Mouse (Mus musculus) midbrain, embryonic 11.5 days (tissue): Measurements from ENCODE around the gene Enoph1. TPM values are rescaled to one million over a fixed set of nuclear protein-coding genes. Genes with fewer than 3 reads are reported as not detected.
A peak's percentile ranks its signal among the peaks of the same experiment; 100 is the strongest.

Source experiments
- ATAC-seq: fragments of 200-750 bp; cut with Nextera tagmentation; 2 replicates; pipeline ENCODE4 v1.8.0; 2017; ENCODE audit warnings: moderate TSS enrichment, moderate library complexity; ENCODE audit not compliant: low FRiP score
- DNase-seq: peaks from one replicate; pipeline ENCODE4 v3.0.0; 2015; ENCODE audit warnings: low spot score; ENCODE audit errors: missing footprints
- H3K27ac ChIP-seq: fragments of 300-500 bp; sonication (generic); 2 replicates; pipeline ENCODE4 v1.5.1; 2014; ENCODE audit warnings: low read depth, low read length
- H3K27me3 ChIP-seq: fragments of 300-500 bp; sonication (generic); 2 replicates; pipeline ENCODE4 v1.6.1; 2014; ENCODE audit warnings: mild to moderate bottlenecking, low read length, moderate library complexity, mixed read lengths; ENCODE audit not compliant: control insufficient read depth, insufficient read depth
- H3K36me3 ChIP-seq: fragments of 300-500 bp; sonication (generic); 2 replicates; pipeline ENCODE4 v1.6.1; 2014; ENCODE audit warnings: mild to moderate bottlenecking, low read length, moderate library complexity, mixed read lengths; ENCODE audit not compliant: control insufficient read depth, insufficient read depth
- H3K4me1 ChIP-seq: fragments of 300-500 bp; sonication (generic); 2 replicates; pipeline ENCODE4 v1.6.1; 2014; ENCODE audit warnings: low read length; ENCODE audit not compliant: control insufficient read depth, insufficient read depth
- H3K4me2 ChIP-seq: fragments of 300-500 bp; sonication (generic); 2 replicates; pipeline ENCODE4 v1.6.1; 2014; ENCODE audit warnings: mild to moderate bottlenecking, moderate library complexity
- H3K4me3 ChIP-seq: fragments of 300-500 bp; sonication (generic); 2 replicates; pipeline ENCODE4 v1.5.1; 2014; ENCODE audit warnings: low read depth, low read length
- H3K9ac ChIP-seq: fragments of 300-500 bp; sonication (generic); 2 replicates; pipeline ENCODE4 v1.6.1; 2014; ENCODE audit warnings: low read length
- H3K9me3 ChIP-seq: fragments of 300-500 bp; sonication (generic); 2 replicates; pipeline ENCODE4 v1.6.1; 2016; ENCODE audit warnings: low read length; ENCODE audit not compliant: control insufficient read depth
- WGBS: fragments of 180-500 bp; shearing (Covaris S2); extraction: QIAGEN DNeasy Blood & Tissue Kit; methylation state at CpG from one replicate; pipeline ENCODE4 v1.1.7; 2014; 5-methylcytosine and 5-hydroxymethylcytosine counted together
- polyA plus RNA-seq: library from polyadenylated mRNA; unstranded; fragments of >200 nt; fragmentation: Nextera tagmentation; extraction: Ambion mirVana; gene quantifications from 2 replicates; pipeline ENCODE4 v1.2.1, GENCODE M21; 2014

Enoph1 gene
- polyA plus RNA-seq, 1 experiment from 2014 or later = 44.5 TPM

DNA sequence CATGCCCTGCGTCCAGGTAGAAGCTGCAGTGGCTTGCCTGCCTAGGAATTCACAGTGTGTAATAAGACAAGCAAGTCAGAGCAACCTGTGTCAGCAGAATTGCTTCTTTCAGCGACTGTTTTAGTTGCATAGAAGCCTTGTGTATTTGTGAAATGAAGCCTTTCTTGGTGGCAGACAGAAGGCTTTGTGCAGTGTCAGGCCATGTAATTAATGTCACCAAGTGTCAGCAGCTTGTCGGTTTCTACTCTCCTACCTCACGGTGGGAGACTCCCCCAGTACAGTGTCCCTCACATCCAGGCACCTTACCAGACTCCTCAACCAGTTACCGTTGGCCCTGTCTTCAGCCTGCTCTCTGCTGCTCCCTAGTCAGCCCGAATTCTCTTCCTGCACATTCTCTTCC, 19.5 kb downstream of the Enoph1 start:
- ATAC-seq (no peak), DNase-seq (no peak)
- Histone ChIP-seq H3K9me3 (no peaks in the 10 kb centered on the region), H3K36me3 (peaks cover 14% of the 10 kb centered on the region; the same call in 1 of the 2 replicates), H3K27me3 (no peaks in the 10 kb centered on the region), H3K4me3 (no peak overlapping the region), H3K9ac (no peak overlapping the region), H3K4me2 (no peak overlapping the region), H3K4me1 (no peaks in the 10 kb centered on the region), H3K27ac (no peak overlapping the region)
- 79% methylated on average over 6 of the region's 6 CpGs for WGBS

DNA sequence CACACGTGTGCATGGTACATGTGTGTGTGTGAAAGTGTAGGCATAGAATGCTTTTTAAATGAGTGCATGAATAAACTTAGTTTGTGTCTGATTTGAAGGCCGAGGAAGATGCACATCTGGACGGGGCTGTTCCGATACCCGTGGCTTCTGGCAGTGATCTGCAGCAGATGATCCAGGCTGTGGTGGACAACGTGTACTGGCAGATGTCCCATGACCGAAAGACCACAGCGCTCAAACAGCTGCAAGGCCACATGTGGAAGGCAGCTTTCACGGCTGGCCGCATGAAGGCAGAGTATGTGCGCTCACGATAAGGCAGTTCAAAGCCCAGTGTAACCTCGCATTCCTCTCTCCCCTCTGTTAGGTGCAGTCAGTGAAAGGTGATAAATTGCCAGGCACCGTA, 21.1 kb downstream of the Enoph1 start:
- Histone ChIP-seq H3K27me3 (no peaks in the 10 kb centered on the region), H3K9ac (no peak overlapping the region), H3K36me3 (peaks cover 14% of the 10 kb centered on the region; the same call in 1 of the 2 replicates), H3K27ac (no peak overlapping the region), H3K4me2 (no peak overlapping the region), H3K4me3 (no peak overlapping the region), H3K9me3 (no peaks in the 10 kb centered on the region), H3K4me1 (no peaks in the 10 kb centered on the region)
- no peak for ATAC-seq
- WGBS = 96% methylated on average over 14 of the region's 14 CpGs
- DNase-seq = no peak

DNA sequence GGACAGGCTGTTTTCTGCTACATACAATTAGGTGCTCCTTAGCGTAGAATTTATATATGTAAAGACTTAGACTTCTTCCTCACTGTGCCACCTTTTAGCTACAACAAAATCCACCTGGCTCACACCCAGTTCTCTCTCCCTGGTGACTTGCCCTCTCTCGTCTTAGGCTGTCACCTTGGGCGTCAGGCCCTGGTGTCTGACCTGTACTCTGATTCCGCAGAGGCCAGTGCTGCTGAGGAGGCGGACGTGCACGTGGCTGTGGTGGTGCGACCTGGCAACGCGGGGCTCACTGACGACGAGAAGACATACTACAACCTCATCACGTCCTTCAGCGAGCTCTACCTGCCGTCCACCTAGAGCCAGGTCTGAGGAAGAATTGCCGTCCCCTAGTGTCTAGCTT, 27.8 kb downstream of the Enoph1 start:
- Histone ChIP-seq H3K4me1 (no peaks in the 10 kb centered on the region), H3K4me2 (no peak overlapping the region), H3K27me3 (no peaks in the 10 kb centered on the region), H3K36me3 (peaks cover 5% of the 10 kb centered on the region; the same call in 1 of the 2 replicates), H3K4me3 (no peak overlapping the region), H3K27ac (no peak overlapping the region), H3K9me3 (no peaks in the 10 kb centered on the region), H3K9ac (no peak overlapping the region)
- DNase-seq (peak; percentile 56), ATAC-seq (no peak)
- WGBS = 95% methylated on average over 16 of the region's 16 CpGs

DNA sequence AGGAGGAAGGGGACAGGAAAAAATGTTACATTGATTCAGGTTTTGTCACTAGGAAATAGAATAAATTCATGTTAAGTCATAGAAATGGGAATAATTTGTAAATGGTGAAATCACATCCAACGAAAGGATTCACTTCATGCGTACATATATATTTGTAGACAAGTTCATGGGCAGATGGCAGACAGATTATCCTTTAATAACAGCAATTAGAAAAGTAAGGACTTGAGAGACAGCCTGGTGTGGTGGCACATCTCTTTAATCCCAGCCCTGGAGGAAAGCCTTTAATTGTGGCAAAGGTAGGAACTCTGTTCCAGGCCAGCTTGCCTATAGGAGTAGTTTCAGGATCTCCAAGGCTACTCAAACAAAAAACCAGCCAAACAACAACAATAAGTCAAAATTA, 29.7 kb downstream of the Enoph1 start:
- Histone ChIP-seq H3K4me3 (no peak overlapping the region), H3K27me3 (no peaks in the 10 kb centered on the region), H3K36me3 (no peaks in the 10 kb centered on the region), H3K9me3 (no peaks in the 10 kb centered on the region), H3K9ac (no peak overlapping the region), H3K4me2 (no peak overlapping the region), H3K4me1 (no peaks in the 10 kb centered on the region), H3K27ac (no peak overlapping the region)
- no peak for ATAC-seq
- WGBS = 89% methylated on average over 2 of the region's 2 CpGs
- DNase-seq = peak; percentile 65

DNA sequence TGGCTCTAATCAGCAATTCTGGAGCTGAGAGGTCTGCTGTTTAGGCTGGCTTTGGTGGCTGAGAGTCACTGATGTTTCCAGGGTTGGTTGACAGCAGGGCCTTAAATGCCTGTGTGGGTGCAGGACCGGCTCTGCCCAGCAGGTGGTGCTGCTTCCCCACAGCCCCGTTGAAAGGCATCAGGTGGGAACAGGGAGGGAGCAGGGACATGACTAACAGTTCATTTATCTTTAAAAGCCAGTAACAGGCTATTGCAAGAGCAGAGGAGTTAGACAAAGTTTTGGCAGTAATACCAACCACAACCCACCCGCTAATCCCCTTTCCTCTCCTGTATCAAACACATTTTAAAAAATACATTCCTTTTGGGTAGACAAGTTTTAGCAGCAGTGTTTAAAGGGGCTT, 30.5 kb downstream of the Enoph1 start:
- Histone ChIP-seq H3K27me3 (no peaks in the 10 kb centered on the region), H3K27ac (no peak overlapping the region), H3K36me3 (no peaks in the 10 kb centered on the region), H3K4me2 (no peak overlapping the region), H3K4me3 (no peak overlapping the region), H3K9ac (no peak overlapping the region), H3K9me3 (no peaks in the 10 kb centered on the region), H3K4me1 (no peaks in the 10 kb centered on the region)
- ATAC-seq (peak; percentile 77), DNase-seq (peak; percentile 99)
- WGBS = 33% methylated on average over 3 of the region's 3 CpGs

DNA sequence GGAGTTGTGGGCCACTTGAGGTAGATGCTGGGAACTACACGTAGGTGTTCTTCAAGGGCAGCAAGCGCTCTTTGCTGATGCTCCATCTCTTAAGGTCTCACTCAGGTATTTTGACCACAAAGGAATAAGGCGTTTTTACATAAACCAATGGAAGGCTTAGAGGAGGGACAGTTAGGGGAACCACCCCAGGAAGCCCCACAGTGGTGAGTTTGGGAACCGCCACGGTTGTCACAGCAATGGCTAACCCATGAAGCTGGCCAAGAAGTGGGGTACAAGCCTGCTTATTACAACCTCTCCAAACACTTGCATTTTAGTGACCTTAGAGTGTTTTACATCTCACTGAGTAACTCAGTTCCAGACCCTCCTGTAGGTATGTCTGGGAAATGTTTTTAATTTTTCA, 31.8 kb downstream of the Enoph1 start:
- WGBS = 92% methylated on average over 5 of the region's 5 CpGs
- H3K27ac ChIP-seq = no peak overlapping the region
- no peak overlapping the region for H3K9ac ChIP-seq
- H3K4me2 ChIP-seq = no peak overlapping the region
- no peaks in the 10 kb centered on the region for H3K4me1 ChIP-seq
- H3K4me3 ChIP-seq = no peak overlapping the region
- no peaks in the 10 kb centered on the region for H3K36me3 ChIP-seq
- no peaks in the 10 kb centered on the region for H3K9me3 ChIP-seq
- ATAC-seq (no peak), DNase-seq (peak; percentile 77)
- no peaks in the 10 kb centered on the region for H3K27me3 ChIP-seq

DNA sequence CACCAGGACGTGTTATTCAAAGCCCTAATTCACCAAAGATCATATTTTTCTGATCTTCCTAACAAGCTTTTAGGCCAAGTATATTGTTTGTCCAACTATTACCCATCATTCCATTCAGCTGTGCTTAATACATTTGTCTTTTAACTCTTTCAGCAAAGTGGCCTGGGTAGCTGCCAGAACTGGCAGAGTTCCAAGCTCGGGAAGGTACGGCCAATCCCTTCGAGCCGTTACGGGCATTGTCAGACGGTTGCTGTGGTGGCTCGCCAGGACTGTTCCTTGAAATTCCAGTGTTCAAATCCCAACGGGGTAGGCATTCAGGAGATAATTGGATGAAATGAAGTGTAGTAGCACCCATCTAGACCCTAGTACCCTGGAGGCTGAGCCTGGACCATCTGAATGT, 32.8 kb downstream of the Enoph1 start:
- Histone ChIP-seq H3K4me1 (no peaks in the 10 kb centered on the region), H3K36me3 (no peaks in the 10 kb centered on the region), H3K4me2 (no peak overlapping the region), H3K27me3 (no peaks in the 10 kb centered on the region), H3K4me3 (no peak overlapping the region), H3K9me3 (no peaks in the 10 kb centered on the region), H3K9ac (no peak overlapping the region), H3K27ac (no peak overlapping the region)
- WGBS = 81% methylated on average over 9 of the region's 9 CpGs
- no peak for ATAC-seq
- no peak for DNase-seq

DNA sequence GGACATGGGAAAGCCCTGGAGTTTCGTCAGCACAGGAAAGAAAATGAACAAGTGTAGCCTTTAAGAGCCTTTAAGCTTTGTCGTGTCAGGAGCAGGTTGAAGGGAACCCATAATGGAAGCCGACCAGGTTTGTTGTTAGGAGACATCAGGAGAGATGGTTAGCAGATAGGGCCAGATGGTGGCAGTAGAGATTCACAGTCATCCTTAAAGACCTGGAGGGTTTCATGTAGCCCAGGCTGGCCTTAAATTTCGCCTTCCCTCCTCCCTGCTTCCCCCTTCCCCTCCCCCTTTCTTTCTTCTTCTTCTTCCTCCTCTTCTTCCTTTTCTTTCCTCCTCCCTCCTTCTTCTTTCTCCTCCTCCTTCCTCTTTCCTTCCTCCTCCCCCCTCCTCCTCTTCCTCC, 34.8 kb downstream of the Enoph1 start:
- 69% methylated on average over 4 of the region's 4 CpGs for WGBS
- Histone ChIP-seq H3K4me2 (no peak overlapping the region), H3K4me3 (no peak overlapping the region), H3K4me1 (no peaks in the 10 kb centered on the region), H3K9me3 (no peaks in the 10 kb centered on the region), H3K9ac (no peak overlapping the region), H3K27ac (no peak overlapping the region), H3K36me3 (no peaks in the 10 kb centered on the region), H3K27me3 (no peaks in the 10 kb centered on the region)
- ATAC-seq (no peak), DNase-seq (peak; percentile 80)

DNA sequence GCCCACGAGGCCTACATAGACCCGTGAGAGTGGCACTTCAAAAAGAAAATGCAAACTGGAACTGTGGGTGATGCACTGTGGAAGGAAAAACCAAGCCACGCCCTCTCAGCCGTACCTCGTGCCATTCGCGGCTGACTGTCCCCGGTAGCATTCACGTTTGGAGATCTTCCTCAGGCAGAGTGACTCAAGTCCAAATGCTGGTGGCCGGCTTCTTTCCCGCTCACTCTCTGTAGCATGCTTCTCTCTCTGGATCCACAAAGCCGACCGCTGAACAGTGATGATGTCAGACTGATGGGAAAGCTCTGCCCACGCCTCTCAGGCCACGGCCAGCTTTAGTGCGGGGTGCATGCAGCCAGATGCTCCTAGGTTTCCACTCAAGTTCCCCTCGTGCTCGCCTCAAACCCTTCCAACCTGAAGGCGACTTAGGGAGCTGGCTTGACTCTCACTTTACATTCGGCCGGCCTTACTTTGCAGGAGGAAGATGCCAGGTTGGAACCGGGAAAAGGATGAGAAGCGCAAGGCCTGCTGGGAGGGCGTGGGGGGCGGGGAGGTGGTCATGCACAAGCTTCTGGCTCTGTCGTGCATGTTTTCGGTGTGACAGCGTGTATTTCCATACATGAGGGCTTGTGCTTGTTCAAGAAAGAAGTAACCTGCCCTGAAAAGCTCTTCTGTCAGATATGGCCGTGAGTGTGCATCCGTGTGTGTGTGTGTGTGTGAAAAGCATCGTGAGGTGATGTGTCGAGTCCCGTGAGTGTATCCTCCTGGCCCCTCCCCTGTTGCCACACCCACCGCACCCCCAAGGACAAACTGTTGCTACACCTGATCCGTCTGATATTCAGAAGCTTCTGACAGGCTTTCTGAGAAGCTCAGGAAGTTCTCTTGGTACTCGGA, 39.5 kb downstream of the Enoph1 start:
- WGBS = 30% methylated on average over 36 of the region's 36 CpGs
- H3K4me2 ChIP-seq = peak overlapping the region; percentile 49
- no peaks in the 10 kb centered on the region for H3K9me3 ChIP-seq
- DNase-seq (peak; percentile 90), ATAC-seq (peak; percentile 50; the same call in 1 of the 2 replicates)
- peak overlapping the region; percentile 54 for H3K9ac ChIP-seq
- no peaks in the 10 kb centered on the region for H3K4me1 ChIP-seq
- peak overlapping the region; percentile 26 for H3K4me3 ChIP-seq
- no peaks in the 10 kb centered on the region for H3K36me3 ChIP-seq
- no peaks in the 10 kb centered on the region for H3K27me3 ChIP-seq
- H3K27ac ChIP-seq = no peak overlapping the region
